Mouse (Mus musculus) embryonic facial prominence, embryonic 12.5 days (tissue): ENCODE measurements around the gene D5Ertd579e. TPM values are rescaled to one million over a fixed set of nuclear protein-coding genes. Genes with fewer than 3 reads are reported as not detected.

Experiments used
- ATAC-seq: fragments of 200-750 bp; cut with Nextera tagmentation; 2 replicates; pipeline ENCODE4 v1.8.0; 2017; ENCODE audit not compliant: insufficient number of reproducible peaks, insufficient read depth, low FRiP score, low TSS enrichment
- H3K27ac ChIP-seq: fragments of 300-500 bp; sonication (generic); 2 replicates; pipeline ENCODE4 v1.5.1; 2016; ENCODE audit warnings: mild to moderate bottlenecking
- H3K27me3 ChIP-seq: fragments of 300-500 bp; sonication (generic); 2 replicates; pipeline ENCODE4 v1.6.1; 2016; ENCODE audit warnings: mild to moderate bottlenecking, moderate library complexity
- H3K36me3 ChIP-seq: fragments of 300-500 bp; sonication (generic); 2 replicates; pipeline ENCODE4 v1.6.1; 2016; ENCODE audit warnings: mild to moderate bottlenecking
- H3K4me1 ChIP-seq: fragments of 300-500 bp; sonication (generic); 2 replicates; pipeline ENCODE4 v1.6.1; 2016
- H3K4me2 ChIP-seq: fragments of 300-500 bp; sonication (generic); replicated peaks from 2 replicates; pipeline ENCODE4 v1.6.1; 2016; ENCODE audit warnings: mild to moderate bottlenecking, moderate library complexity
- H3K4me3 ChIP-seq: fragments of 300-500 bp; sonication (generic); 2 replicates; pipeline ENCODE4 v1.5.1; 2016; ENCODE audit warnings: mild to moderate bottlenecking
- H3K9ac ChIP-seq: fragments of 300-500 bp; sonication (generic); 2 replicates; pipeline ENCODE4 v1.6.1; 2016; ENCODE audit warnings: mild to moderate bottlenecking, moderate library complexity
- H3K9me3 ChIP-seq: fragments of 300-500 bp; sonication (generic); 2 replicates; pipeline ENCODE4 v1.6.1; 2016; ENCODE audit warnings: mild to moderate bottlenecking, moderate library complexity
- WGBS: fragments of 180-500 bp; shearing (Covaris S2); methylation state at CpG from one replicate; pipeline ENCODE4 v1.1.7; 2016; 5-methylcytosine and 5-hydroxymethylcytosine counted together
- polyA plus RNA-seq: library from polyadenylated mRNA; unstranded; fragments of >200 nt; fragmentation: Nextera tagmentation; extraction: Ambion mirVana; gene quantifications from 2 replicates; pipeline ENCODE4 v1.2.1, GENCODE M21; 2016

D5Ertd579e gene
- polyA plus RNA-seq, 1 experiment from 2014 or later: 27.0 TPM

- Histone ChIP-seq H3K27me3 (no peaks in the 10 kb centered on the region), H3K4me1 (no peaks in the 10 kb centered on the region), H3K4me3 (no peak overlapping the region), H3K4me2 (no peak overlapping the region), H3K27ac (no peak overlapping the region), H3K9me3 (no peaks in the 10 kb centered on the region), H3K9ac (no peak overlapping the region), H3K36me3 (no peaks in the 10 kb centered on the region)
- WGBS: 71% methylated on average over 4 of the region's 4 CpGs
- no peak for ATAC-seq
These were observed 33.3 kb upstream of the D5Ertd579e start for GRCm38 (mm10) chr5:36729086-36729473.

GRCm38 (mm10) chr5:36728403-36729085, 32.7 kb upstream of the D5Ertd579e start:
- H3K9ac ChIP-seq: no peak overlapping the region
- no peaks in the 10 kb centered on the region for H3K9me3 ChIP-seq
- WGBS: 70% methylated on average over 8 of the region's 8 CpGs
- H3K4me1 ChIP-seq: no peaks in the 10 kb centered on the region
- ATAC-seq: no peak
- no peak overlapping the region for H3K4me2 ChIP-seq
- H3K27ac ChIP-seq: no peak overlapping the region
- H3K27me3 ChIP-seq: no peaks in the 10 kb centered on the region
- no peak overlapping the region for H3K4me3 ChIP-seq
- no peaks in the 10 kb centered on the region for H3K36me3 ChIP-seq

GRCm38 (mm10) chr5:36727776-36728175, 32.0 kb upstream of the D5Ertd579e start:
- no peak overlapping the region for H3K4me2 ChIP-seq
- H3K4me1 ChIP-seq: no peaks in the 10 kb centered on the region
- no peak overlapping the region for H3K9ac ChIP-seq
- no peak overlapping the region for H3K27ac ChIP-seq
- no peak overlapping the region for H3K4me3 ChIP-seq
- H3K36me3 ChIP-seq: no peaks in the 10 kb centered on the region
- H3K27me3 ChIP-seq: no peaks in the 10 kb centered on the region
- ATAC-seq: no peak
- H3K9me3 ChIP-seq: no peaks in the 10 kb centered on the region
- WGBS: 70% methylated on average over 7 of the region's 7 CpGs

DNA sequence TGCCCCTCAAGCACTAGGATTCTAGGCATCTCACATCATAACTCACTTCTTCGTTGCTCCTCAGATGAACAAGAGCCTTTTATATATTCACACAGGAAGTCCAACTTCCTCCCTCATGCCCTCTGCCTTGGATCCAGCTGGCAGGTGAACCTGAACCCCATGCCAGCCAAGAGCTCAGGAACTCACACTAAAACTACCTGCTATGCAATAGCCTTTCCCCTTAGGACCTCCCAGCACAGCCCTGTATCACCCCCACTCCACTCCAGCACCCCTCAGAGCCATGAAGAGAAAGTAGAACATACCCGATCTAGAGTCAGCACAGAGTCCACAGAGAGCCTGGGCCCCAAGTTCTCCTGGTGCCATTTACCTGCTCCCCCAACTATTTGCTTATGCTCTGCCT, 31.3 kb upstream of the D5Ertd579e start:
- Histone ChIP-seq H3K27me3 (no peaks in the 10 kb centered on the region), H3K9ac (no peak overlapping the region), H3K4me2 (no peak overlapping the region), H3K4me3 (no peak overlapping the region), H3K9me3 (no peaks in the 10 kb centered on the region), H3K4me1 (no peaks in the 10 kb centered on the region), H3K27ac (no peak overlapping the region), H3K36me3 (no peaks in the 10 kb centered on the region)
- no peak for ATAC-seq
- WGBS: 63% methylated on average over 2 of the region's 2 CpGs

DNA sequence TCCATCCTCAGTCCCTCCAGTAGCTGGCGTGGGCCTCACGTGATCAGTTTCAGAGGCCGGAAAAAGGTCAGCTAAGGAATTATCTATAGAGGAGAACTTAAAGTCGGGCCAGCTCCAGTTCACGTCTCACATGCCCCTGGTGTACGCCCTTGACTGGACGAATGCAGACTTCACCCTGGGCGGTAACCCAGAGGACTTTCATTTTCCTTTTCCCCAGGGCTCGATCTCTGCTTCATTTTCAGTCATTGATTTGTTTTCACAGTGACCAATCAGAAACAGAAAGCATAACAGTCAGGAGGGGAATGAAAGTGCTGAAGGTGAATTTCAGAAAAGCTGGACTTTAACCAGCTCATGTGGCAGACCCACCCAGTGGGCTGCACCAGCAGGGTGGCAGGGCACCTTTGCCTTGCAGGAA, 30.6 kb upstream of the D5Ertd579e start:
- H3K4me3 ChIP-seq: no peak overlapping the region
- no peaks in the 10 kb centered on the region for H3K4me1 ChIP-seq
- WGBS: 54% methylated on average over 9 of the region's 9 CpGs
- no peaks in the 10 kb centered on the region for H3K27me3 ChIP-seq
- no peak for ATAC-seq
- H3K4me2 ChIP-seq: no peak overlapping the region
- H3K36me3 ChIP-seq: no peaks in the 10 kb centered on the region
- H3K27ac ChIP-seq: no peak overlapping the region
- H3K9me3 ChIP-seq: no peaks in the 10 kb centered on the region
- no peak overlapping the region for H3K9ac ChIP-seq

- 60% methylated on average over 12 of the region's 12 CpGs for WGBS
- ATAC-seq: no peak
These were observed 30.0 kb upstream of the D5Ertd579e start for GRCm38 (mm10) chr5:36725861-36726260.

GRCm38 (mm10) chr5:36724274-36724673, 28.4 kb upstream of the D5Ertd579e start:
- Histone ChIP-seq H3K4me3 (no peak overlapping the region), H3K4me1 (no peaks in the 10 kb centered on the region), H3K36me3 (no peaks in the 10 kb centered on the region), H3K27me3 (no peaks in the 10 kb centered on the region), H3K4me2 (no peak overlapping the region), H3K9me3 (no peaks in the 10 kb centered on the region), H3K27ac (no peak overlapping the region), H3K9ac (no peak overlapping the region)
- WGBS: 66% methylated on average over 7 of the region's 7 CpGs
- ATAC-seq: no peak

More at GRCm38 (mm10) chr5:36725861-36726260, 30.0 kb upstream of the D5Ertd579e start:
- Histone ChIP-seq H3K27ac (no peak overlapping the region), H3K27me3 (no peaks in the 10 kb centered on the region), H3K4me1 (no peaks in the 10 kb centered on the region), H3K4me3 (no peak overlapping the region), H3K4me2 (no peak overlapping the region), H3K9me3 (no peaks in the 10 kb centered on the region), H3K36me3 (no peaks in the 10 kb centered on the region), H3K9ac (no peak overlapping the region)

DNA sequence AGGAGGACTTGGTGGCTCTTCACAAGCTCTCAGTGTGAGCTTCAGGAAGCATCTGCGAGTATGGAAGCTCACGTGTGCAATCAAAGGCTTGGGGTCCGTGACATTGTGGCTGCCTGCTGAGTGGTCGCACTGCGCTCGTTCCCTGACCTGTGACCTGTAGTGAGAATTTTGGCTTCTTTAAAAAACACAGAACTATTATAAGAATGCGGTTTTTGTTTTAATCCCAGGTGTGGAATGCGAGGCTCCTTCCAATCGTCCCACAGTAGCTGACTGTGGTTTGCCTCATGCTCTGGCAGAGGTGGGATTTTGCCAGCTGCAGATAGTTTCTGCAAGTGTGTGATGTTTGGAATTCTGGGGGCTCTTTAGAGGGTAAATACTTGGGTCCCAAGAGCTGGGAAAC, 27.5 kb upstream of the D5Ertd579e start:
- Histone ChIP-seq H3K4me1 (no peaks in the 10 kb centered on the region), H3K9ac (no peak overlapping the region), H3K9me3 (no peaks in the 10 kb centered on the region), H3K36me3 (no peaks in the 10 kb centered on the region), H3K4me3 (no peak overlapping the region), H3K4me2 (no peak overlapping the region), H3K27ac (no peak overlapping the region), H3K27me3 (no peaks in the 10 kb centered on the region)
- 52% methylated on average over 9 of the region's 9 CpGs for WGBS
- ATAC-seq: no peak

GRCm38 (mm10) chr5:36722415-36722856, 26.6 kb upstream of the D5Ertd579e start:
- Histone ChIP-seq H3K27ac (no peak overlapping the region), H3K9me3 (no peaks in the 10 kb centered on the region), H3K27me3 (no peaks in the 10 kb centered on the region), H3K4me2 (no peak overlapping the region), H3K4me3 (no peak overlapping the region), H3K4me1 (no peaks in the 10 kb centered on the region), H3K9ac (no peak overlapping the region), H3K36me3 (no peaks in the 10 kb centered on the region)
- no peak for ATAC-seq
- WGBS: 80% methylated on average over 6 of the region's 6 CpGs

GRCm38 (mm10) chr5:36720710-36721375, 25.0 kb upstream of the D5Ertd579e start:
- no peak overlapping the region for H3K4me3 ChIP-seq
- no peaks in the 10 kb centered on the region for H3K27me3 ChIP-seq
- no peak overlapping the region for H3K27ac ChIP-seq
- no peak for ATAC-seq
- H3K4me1 ChIP-seq: no peaks in the 10 kb centered on the region
- no peaks in the 10 kb centered on the region for H3K36me3 ChIP-seq
- no peak overlapping the region for H3K9ac ChIP-seq
- WGBS: 73% methylated on average over 5 of the region's 5 CpGs
- H3K4me2 ChIP-seq: no peak overlapping the region
- no peaks in the 10 kb centered on the region for H3K9me3 ChIP-seq

GRCm38 (mm10) chr5:36720219-36720618, 24.4 kb upstream of the D5Ertd579e start:
- Histone ChIP-seq H3K27ac (no peak overlapping the region), H3K36me3 (no peaks in the 10 kb centered on the region), H3K27me3 (no peaks in the 10 kb centered on the region), H3K4me3 (no peak overlapping the region), H3K4me2 (no peak overlapping the region), H3K9me3 (no peaks in the 10 kb centered on the region), H3K4me1 (no peaks in the 10 kb centered on the region), H3K9ac (no peak overlapping the region)
- no peak for ATAC-seq
- WGBS: 78% methylated on average over 5 of the region's 5 CpGs

DNA sequence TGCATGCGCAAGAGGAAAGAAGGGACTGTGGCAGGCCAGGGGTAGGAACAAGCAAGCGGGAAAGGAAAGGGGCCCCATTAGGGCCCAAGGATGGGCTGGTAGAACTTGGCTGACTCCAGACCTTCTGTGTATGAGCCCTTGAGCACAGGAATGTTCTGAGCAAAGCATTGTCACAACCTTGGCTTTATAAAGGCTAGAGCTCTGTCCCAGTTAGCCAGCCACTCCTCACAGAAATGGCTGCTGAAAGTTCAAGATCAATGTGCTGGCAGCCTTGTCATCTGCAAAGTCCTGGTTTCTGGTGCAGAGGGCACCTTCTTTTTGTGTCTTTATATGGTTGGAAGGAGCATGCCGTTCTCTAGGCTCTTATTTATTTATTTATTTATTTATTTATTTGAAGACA, 23.8 kb upstream of the D5Ertd579e start:
- Histone ChIP-seq H3K27me3 (no peaks in the 10 kb centered on the region), H3K4me1 (no peaks in the 10 kb centered on the region), H3K4me3 (no peak overlapping the region), H3K36me3 (no peaks in the 10 kb centered on the region), H3K9ac (no peak overlapping the region), H3K9me3 (no peaks in the 10 kb centered on the region), H3K27ac (no peak overlapping the region), H3K4me2 (no peak overlapping the region)
- no peak for ATAC-seq
- WGBS: 82% methylated on average over 3 of the region's 3 CpGs
